Mouse (Mus musculus) urinary bladder, postnatal 10 days (tissue): ENCODE measurements at regions not wholly inside any gene's neighbourhood (a gene's known extent, or its start where the extent isn't known, plus 50 kb on each side); places are given as distances from the start of the nearest gene placed in this dataset.

Experiments
- DNase-seq: peaks from one replicate; pipeline ENCODE4 v3.0.0; 2022; ENCODE audit warnings: low spot score

DNA sequence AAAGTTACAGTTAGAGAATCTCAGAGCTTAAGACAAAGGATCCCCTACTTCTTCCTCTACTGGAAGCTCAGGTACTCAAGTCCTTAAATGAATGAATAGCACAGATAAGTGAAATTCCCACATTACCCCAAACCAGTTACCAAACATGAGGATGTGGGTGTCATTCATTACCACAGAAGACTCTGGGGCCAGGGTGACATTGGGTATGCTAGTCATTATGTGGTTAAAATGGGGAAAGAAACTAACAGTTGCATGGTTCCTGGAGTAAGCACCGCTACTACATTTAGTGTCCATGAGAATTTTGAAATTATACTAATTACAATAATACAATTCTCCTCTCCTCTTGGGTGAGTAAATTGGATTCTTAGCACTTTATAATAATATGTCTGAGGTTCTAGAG, 142.9 kb upstream of the Thbs1 start:
- no peak for DNase-seq

DNA sequence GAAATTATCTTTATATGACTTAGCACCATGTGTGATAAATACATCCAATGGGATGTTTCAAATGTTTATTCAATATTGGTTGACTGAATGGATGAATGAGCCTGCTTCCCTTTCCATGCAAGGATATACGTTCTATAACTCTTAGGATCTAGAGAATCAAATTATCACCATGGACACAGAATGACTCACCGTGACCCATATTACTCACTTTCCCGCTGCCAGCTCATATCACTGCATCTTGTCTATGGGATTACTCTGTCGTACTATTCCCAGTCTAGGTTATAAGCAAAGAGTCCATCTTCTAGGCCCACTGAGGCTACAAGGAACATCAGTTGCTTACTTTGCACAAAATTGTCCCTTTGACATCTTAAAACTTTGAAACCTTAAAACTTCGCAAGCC, 141.0 kb upstream of the Thbs1 start:
- no peak for DNase-seq

DNA sequence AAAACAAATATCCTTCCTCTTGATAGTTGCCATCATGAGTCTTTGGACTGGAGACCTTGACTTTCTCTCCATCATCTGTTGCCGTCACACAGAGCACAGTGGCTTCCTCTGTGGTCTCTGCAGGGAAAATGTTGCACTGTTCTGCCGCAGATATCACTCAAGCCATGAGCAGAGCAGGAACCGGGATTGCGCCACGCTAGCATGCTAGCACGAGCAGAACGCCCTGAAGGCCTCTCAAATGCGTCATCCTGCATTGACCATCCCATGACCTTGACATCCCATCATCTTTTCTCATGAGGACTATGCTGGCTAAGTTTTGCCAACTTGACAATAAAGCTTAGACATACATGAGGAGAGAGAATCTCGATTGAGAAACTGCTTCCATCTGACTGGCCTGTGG, 134.6 kb upstream of the Thbs1 start:
- DNase-seq, result no peak

DNA sequence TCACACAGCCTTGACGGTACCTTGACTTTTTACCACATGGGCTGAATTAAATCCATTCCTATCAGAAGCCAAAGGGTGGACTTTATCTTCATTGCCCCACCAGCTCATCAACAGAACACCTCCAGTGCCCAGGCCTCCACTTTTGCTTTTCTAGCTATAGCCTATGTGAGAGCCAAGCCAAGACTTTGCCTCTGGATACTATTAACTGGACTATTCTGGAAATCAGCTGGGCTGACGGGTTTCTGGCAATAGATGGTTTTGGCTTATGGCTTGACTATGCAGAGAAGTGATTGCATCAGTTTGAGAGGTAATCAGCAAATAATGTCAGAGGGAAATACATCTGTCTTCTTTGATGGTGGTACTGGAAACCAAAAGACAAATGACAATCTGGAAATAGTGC, 130.8 kb upstream of the Thbs1 start:
- no peak for DNase-seq

DNA sequence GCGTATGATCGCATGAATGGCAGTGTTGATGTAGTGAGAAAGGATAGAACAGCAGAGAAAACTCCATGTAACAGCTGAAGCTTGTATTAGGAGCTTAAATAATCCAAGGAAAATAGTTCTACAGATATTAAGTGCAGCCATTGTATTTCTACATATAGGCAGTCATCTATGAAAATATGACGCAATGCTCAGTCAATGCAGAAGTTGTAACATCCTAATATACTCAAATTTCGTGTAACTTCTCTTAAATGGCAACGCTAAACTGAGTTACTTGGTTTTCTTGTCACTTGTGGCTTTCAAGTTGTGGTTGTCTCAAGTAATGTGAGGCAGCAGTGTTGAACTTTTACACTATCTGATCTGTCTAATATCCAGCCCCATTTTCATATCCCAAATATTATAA, 127.1 kb upstream of the Thbs1 start:
- no peak for DNase-seq

DNA sequence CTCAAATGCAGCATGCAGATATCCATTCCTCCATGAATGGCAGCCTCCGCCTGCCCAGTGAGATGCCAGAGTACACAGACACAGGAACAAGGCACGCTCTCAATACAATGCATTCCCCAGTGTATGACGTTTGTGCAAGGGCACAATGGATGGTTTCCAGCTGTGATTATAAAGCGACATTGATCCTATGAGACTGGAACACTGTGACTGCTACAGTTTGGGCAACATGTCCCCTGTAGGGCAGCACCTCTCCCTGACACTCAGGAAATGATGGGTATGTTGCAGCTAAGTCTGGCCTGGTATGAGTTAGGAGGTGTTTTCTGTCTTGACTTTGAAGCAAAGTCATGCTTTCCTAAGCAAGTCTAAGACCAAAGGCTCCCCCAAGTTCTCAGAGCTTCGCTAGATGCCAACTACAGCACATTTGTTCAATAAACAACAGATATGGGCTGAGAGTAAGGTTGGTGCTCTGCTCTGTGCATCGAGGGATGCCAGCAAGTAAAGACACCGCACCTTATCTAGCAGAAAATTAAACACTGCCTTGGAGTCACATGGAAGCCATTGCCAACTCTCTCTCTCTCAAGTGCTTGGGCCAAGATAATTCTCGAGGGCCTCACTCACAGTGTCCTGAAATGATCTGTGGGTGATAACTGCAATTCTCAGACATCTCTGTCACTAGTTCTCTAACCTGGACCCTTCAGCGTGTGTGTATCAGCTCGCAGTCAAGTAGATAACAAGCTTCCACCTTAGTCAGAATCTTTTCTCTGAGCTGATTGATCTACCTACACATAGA, 124.1 kb upstream of the Thbs1 start:
- no peak for DNase-seq

DNA sequence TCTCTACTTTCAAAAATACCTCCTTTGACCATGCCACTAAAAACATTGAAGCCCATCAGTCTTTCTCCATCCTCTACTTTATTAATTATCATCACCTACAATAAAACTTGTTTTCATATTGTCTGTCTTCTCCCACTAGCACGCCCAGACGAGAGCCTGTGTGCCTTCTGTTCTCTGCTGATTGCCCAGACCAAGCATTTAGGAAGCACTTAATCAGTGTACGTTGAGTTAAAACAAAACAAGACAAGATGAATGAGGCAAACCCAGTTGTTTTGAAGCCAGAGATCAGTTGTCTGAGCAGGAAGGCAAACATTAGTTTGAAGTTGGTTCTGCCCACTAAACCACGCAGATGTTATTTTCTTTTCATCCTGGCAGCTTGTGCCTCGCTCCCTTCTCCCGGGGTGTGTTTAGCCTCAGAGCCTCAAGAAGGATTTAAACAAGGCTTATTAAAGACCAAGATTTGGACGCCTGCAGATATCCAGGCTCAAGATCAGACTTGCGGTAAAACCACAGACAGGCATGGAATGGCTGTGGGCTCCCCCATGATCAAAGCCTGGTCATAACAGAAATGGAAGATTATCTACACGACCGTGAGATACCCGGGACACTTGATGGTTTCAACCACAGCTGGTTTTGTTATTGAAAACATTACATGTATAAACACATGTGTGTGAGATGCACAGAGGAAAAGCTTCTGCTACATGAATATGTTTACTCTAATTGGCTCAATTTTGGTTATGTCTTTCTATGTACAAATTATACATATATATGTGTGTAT, 123.1 kb upstream of the Thbs1 start:
- no peak for DNase-seq

DNA sequence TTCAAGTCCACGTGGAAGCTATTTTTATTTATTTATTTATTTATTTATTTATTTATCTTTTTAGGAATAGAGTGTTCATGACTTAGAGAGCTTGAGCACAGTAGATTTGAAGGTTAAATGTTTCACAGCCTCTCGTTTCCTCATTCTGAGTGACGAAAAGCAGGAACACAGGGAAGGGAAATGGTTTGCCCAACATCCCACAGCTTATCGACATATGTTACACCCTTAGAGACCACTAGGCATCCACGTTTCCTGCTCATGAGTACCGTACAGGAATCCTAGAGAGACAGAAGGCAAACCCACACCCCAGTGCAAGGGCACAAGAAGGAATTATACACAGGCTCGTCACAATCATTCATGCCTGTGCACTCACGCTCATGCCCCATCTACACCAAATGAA, 122.5 kb upstream of the Thbs1 start:
- DNase-seq, result no peak

DNA sequence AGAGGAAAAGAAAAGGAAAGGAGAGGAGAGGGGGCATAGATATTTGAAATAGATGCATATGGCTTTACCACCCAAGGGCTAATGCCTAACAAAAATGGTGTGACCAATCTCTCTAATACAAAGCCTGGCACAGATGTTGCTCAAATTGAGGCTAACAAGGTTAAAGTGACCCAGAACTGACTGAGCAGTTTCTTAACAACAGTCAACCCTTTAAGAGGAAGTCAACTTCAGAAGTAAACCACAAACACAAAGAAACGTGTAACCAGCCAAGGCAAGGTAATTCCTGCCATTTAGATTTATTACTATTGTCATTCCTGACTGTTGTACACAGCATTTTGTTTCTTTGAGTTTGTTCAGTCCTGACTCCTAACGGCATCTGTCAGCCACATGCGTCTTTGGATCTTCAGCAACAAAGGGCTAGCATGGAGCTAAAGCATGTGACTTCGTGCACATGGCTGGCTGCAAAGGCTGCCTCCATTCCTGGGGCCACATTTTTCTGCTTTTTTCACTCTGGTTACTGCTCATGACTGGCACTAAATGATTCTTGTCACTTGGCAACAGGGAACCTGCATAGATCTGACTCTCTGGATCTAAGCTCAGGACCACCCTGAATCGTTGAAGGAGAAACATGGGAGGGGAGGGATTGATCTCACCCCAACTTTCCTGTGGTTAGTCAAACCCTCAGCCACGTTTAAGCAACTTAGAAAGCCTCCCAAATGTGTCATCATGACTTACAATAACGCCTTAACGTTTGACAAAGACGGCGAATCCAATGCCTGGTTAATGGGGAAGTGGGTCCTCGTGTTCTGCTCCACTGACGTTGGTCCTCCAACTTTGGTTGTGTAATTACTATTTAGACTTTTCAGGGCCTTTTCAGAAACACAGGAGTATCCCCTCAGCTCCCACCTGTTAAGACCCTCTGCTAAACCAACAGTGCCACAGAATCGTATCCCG, 115.3 kb upstream of the Thbs1 start:
- no peak for DNase-seq

DNA sequence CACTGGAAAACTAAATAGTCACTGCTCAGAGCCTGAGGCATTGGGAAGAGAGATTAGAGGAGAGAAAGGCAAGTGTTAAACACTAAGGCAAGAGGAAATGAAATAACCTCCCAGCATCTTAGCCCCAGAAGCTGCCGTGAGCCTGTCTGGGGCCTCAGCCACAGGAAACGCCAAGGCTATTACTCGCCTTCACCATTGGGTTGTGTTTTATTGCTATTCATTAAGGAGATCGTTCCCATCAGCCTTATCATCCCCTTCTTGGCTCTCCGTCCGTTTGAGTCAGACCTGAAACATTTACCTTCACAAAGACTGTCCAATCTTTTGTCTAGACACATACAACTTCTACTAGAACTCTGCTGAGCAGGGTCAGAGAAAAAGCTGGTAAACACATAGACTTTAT, 112.0 kb upstream of the Thbs1 start:
- no peak for DNase-seq

DNA sequence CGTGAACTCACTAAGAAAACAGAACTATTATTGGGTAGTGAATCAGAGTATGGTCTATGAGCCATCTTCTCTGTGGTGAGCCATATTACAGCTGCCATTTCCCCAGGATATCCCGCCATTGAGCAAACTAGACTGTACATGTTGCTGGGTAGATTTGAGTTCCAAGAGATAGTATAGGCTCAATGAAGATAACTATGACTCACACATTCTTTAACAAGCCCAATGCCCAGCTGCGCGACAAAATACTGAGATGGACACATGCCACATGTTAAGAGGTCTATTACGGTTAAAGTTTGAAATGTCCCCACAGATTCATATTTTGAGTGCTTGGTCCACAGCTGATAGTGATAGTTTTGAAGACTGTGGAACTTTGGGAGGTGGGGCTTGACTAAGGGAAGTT, 107.5 kb upstream of the Thbs1 start:
- no peak for DNase-seq

DNA sequence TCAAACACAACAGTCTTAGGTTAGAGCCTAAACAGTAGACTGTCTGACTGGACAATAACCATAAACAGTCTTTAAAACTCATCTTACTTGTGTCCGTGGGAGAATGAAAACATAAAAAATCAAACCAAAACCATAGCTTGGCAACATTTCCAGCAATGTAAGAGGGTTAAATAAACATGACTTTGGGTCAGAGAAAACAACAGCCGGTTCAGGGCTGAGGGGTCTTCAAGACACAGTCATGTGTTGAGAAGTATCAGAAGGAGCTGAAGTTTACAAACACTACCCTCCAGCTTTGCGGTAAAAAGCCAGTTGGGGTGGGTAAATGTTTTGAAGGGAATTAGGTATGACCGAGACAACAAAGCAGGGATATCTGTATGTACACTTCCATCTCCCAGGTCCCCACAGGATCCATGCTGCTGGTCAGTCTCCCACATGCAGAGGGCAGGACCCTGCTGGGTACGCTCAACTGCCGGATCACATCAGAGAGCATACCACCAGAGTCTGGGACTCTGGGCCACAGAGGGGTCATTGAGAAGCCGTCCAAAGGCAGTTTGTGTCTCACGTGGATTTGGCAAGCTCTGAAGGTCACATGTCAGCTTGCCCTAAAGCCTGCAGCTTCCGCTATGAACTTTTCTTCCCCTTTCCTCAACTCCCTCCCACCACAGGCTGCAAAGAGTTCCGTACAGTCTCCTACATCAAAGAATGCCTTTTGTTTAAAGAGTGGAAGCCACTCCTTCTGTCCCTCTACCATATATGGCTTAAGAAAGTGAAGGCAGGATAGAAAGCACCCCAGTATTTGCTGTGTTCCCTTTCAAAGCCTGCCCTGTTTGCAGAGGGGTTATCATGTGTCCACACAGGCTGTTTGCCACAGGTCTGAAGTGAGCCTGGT, 103.9 kb upstream of the Thbs1 start:
- DNase-seq, result no peak

DNA sequence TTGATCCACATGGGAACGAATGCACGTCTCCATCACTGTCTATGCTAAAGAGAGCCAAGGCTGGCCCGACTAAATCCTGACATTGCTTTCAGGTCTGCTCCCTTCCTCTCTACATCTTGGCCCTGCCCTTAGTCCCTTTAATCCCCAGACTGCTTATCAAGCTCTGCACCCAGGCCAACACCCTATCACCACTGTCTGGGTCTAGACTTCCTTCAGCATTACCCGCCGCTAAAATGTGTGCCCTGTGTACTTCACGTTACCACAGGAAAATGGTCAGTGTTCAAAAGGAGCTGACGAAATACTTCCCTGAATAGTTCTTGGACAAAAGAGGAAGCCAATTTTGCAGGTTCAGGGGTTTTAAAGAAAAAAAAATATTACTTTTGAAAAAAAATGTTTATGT, 100.0 kb upstream of the Thbs1 start:
- no peak for DNase-seq

DNA sequence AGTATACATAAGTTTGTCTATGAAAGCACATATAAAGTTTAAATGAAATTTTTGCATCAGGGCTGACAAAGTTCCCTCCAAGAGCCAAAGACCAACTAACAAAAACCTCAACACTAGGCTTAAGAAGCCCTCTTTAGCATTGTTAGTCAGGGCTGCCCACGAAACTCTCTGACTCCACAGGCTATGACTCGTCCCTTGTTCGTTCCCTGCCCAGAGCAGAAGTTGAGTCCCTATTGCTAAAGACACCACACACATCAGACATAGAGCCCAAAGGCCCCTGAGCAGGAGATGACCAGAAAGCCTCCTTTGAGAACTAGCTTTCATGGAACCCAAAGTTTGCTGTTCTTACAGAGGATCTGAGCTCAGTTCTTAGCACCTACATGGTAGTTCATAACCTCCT, 99.5 kb upstream of the Thbs1 start:
- DNase-seq, result no peak

DNA sequence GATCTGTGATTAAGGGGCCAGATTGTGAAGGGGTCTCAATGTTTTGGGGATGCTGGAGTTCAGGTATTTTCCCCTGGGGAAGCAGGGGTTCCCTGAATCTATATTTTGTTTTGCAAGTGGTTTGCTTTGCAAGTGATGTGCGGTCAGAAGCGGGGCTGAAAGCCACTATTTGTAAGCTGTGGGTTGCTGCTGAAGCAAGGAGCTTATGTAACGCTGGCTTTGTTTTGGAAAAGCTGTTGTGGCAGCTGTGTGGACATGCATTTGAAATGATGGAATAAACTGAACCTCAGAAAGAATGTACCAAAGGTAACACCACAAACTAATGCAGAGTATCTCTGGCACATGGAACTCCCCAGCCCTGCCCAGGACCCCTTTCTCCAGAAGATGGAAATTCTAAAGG, 98.5 kb upstream of the Thbs1 start:
- no peak for DNase-seq

DNA sequence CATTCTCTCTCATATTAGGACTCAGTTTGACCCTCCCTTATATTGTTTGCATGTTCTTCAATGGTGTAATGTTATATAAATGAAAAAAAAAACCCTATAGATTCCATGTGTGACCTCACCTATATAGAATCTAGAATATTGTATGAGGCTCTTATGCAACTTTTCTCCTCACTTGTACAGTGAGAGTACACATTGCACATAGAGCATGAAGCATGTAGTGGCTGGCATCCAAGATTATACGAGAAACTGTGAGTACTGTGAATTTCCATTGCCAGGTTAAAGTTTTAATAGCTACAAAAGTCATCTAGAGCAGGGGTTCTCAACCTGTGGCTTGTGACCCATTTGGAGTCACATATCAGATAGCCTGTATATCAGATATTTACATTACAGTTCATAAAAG, 96.5 kb upstream of the Thbs1 start:
- no peak for DNase-seq

DNA sequence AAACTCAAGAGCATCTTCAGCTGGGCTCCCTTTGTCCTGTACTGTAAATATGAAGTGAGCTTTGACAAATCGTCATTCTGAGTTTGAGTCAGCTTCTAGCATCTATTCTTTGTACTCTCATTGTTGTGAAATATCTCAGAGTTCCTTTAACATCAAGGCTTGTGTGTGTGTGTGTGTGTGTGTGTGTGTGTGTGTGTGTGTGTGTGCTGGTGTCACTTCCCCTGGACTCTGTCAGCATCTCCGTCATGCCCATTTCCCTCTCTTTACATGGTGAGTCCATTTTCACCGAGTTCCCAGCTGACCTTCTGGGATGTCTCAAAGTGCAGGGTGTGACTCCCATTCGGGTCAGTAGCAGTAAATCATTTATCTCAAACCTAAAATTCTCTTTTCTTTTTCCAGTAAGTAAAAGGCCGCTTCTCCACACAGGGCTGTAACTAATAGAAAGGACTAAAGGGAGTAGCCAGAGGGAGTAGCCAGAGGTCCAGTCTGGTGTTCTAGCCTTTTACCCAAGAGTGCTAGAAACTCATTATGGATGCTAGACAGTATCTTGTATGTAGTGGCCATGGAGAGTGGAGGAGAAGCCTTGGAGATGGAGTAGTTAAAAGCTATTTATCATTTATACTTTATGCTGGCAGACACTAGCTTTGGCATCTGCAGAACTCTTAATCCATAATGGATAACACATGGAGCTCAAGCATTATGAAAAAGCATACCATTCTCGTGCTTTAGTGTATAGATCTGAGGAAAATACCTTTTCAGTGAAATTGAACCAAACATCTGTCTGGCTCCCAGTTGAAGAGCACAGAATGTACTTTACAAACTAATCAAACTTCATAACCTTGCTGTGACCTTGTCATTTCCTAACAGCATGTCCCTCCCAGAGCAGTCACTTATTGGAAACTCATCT, 85.6 kb upstream of the Thbs1 start:
- DNase-seq, result no peak

DNA sequence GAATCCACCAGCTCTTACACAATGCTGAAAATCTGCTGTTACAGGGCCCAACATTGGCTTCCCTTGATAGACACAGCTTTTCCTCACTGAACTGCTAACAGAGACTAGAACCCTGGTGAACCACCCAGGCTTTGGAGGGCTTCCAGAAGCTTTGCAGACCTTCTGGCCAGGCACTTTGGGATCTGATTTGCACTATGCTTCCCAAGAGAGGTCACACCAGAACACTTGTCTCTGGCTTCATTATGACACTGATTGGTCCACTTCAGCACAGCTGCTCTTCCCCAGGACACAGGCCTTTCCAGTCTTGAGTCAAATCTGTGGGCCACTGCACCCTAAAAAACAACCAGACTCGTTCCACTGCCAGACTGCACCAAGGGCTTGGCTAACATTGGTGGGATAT, 82.8 kb upstream of the Thbs1 start:
- no peak for DNase-seq

DNA sequence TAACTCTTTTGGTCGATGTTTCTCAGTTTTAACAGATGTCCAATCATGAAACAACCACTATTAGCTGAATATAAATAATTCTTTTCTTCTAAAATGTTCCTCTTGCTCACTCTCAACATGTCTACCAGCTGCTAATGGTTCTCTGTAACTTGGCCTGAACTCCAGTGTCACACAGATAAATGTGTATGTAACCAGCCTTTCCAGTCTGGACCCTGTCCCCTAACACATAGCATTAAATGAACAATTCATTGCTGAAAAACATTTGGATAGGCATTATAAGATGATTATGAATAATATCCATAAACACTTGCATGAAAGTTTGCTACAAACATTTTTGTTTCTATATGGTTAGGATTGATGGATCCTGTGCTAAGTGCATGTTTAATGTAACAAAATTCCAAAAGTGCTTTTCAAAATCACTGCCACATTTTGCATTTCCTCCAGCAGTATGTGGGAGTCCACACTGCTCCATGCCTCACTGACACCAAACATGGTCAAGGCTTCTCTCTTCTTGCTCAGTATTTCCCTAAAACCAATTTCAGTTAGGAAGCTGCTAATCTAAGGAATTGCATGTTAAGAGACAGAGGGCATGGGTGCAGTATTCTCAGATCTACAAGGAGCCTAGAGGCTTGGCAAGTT, 82.1 kb upstream of the Thbs1 start:
- DNase-seq, result no peak

DNA sequence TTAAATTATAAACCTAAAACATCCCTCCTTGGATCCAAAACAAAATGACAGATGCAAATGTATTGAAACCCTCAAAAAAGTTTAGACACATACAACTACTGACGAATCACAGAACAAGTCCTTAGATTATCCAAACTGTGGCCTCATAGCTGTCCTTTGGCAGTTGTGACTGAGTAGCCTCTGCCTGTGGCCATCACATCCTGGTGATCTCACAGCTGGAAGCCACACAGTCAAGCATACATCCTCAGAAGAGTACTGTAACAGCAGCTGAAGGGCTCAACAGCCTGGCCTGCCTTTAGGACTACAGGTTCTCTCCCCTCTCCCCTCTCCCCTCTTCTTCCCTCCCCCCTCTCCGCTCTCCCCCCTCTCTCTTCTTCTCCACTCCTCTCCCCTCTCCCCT, 80.0 kb upstream of the Thbs1 start:
- DNase-seq, result no peak
